Mouse (Mus musculus) forebrain, embryonic 14.5 days (tissue): ENCODE data around the gene Crp. TPM values are rescaled to one million over a fixed set of nuclear protein-coding genes. Genes with fewer than 3 reads are reported as not detected.

Experiments used
- ATAC-seq: fragments of 200-750 bp; cut with Nextera tagmentation; 2 replicates; pipeline ENCODE4 v1.8.0; 2017; ENCODE audit warnings: mild to moderate bottlenecking, moderate library complexity
- DNase-seq: peaks from one replicate; pipeline ENCODE4 v3.0.0-alpha.2; 2015; ENCODE audit warnings: low spot score
- H3K27ac ChIP-seq: fragments of 300-500 bp; sonication (generic); 2 replicates; pipeline ENCODE4 v1.5.1; 2014; ENCODE audit warnings: low read depth, mild to moderate bottlenecking, control low read depth, low read length, moderate library complexity
- H3K27me3 ChIP-seq: fragments of 300-500 bp; sonication (generic); replicated peaks from 2 replicates; pipeline ENCODE4 v1.6.1; 2014; ENCODE audit warnings: low read length, control low read depth, mixed read lengths; ENCODE audit not compliant: control insufficient read depth, insufficient read depth
- H3K36me3 ChIP-seq: fragments of 300-500 bp; sonication (generic); 2 replicates; pipeline ENCODE4 v1.6.1; 2014; ENCODE audit warnings: low read length, control low read depth; ENCODE audit not compliant: control insufficient read depth, insufficient read depth
- H3K4me1 ChIP-seq: fragments of 300-500 bp; sonication (generic); 2 replicates; pipeline ENCODE4 v1.6.1; 2014; ENCODE audit warnings: antibody characterized with exemption, low read length, control low read depth; ENCODE audit not compliant: control insufficient read depth, insufficient read depth
- H3K4me2 ChIP-seq: fragments of 300-500 bp; sonication (generic); 2 replicates; pipeline ENCODE4 v1.6.1; 2014; ENCODE audit warnings: mild to moderate bottlenecking, control low read depth, low read length
- H3K4me3 ChIP-seq: fragments of 300-500 bp; sonication (generic); 2 replicates; pipeline ENCODE4 v1.5.1; 2014; ENCODE audit warnings: low read depth, low read length, control low read depth
- H3K9ac ChIP-seq: fragments of 300-500 bp; sonication (generic); 2 replicates; pipeline ENCODE4 v1.6.1; 2014; ENCODE audit warnings: mild to moderate bottlenecking, low read length, control low read depth, moderate library complexity
- H3K9me3 ChIP-seq: fragments of 300-500 bp; sonication (generic); replicated peaks from 2 replicates; pipeline ENCODE4 v1.6.1; 2016; ENCODE audit warnings: low read length, control low read depth, mixed read lengths; ENCODE audit not compliant: control insufficient read depth
- WGBS: fragments of 180-500 bp; shearing (Covaris S2); extraction: QIAGEN DNeasy Blood & Tissue Kit; methylation state at CpG from one replicate; pipeline ENCODE4 v1.1.7; 2014; 5-methylcytosine and 5-hydroxymethylcytosine counted together
- polyA plus RNA-seq: library from polyadenylated mRNA; unstranded; fragments of >200 nt; fragmentation: Nextera tagmentation; extraction: Ambion mirVana; gene quantifications from 2 replicates; pipeline ENCODE4 v1.2.1, GENCODE M21; 2014

Gene Crp
- polyA plus RNA-seq, 1 experiment from 2014 or later = 0.10 TPM

GRCm38 (mm10) chr1:172667597-172667996 lies 30.3 kb upstream of the Crp start:
- H3K27ac ChIP-seq = no peak overlapping the region
- no peaks in the 10 kb centered on the region for H3K27me3 ChIP-seq
- no peaks in the 10 kb centered on the region for H3K9me3 ChIP-seq
- H3K4me1 ChIP-seq = peaks cover 2% of the 10 kb centered on the region; the same call in 1 of the 2 replicates
- ATAC-seq (peak; percentile 90), DNase-seq (peak; percentile 82)
- WGBS = 3% methylated on average over 6 of the region's 6 CpGs
- H3K36me3 ChIP-seq = no peaks in the 10 kb centered on the region
- H3K4me3 ChIP-seq = no peak overlapping the region
- no peak overlapping the region for H3K9ac ChIP-seq
- no peak overlapping the region for H3K4me2 ChIP-seq

GRCm38 (mm10) chr1:172670716-172671115 lies 27.1 kb upstream of the Crp start:
- Histone ChIP-seq H3K27me3 (no peaks in the 10 kb centered on the region), H3K36me3 (no peaks in the 10 kb centered on the region), H3K4me2 (no peak overlapping the region), H3K9me3 (no peaks in the 10 kb centered on the region), H3K27ac (no peak overlapping the region), H3K4me3 (no peak overlapping the region), H3K9ac (no peak overlapping the region), H3K4me1 (peaks cover 2% of the 10 kb centered on the region; the same call in 1 of the 2 replicates)
- ATAC-seq (no peak), DNase-seq (no peak)
- WGBS = 91% methylated on average over 1 of the region's 1 CpGs

GRCm38 (mm10) chr1:172680742-172681141 lies 17.1 kb upstream of the Crp start:
- ATAC-seq (no peak), DNase-seq (no peak)
- Histone ChIP-seq H3K9me3 (no peaks in the 10 kb centered on the region), H3K9ac (no peak overlapping the region), H3K27ac (no peak overlapping the region), H3K4me2 (no peak overlapping the region), H3K36me3 (no peaks in the 10 kb centered on the region), H3K4me1 (no peaks in the 10 kb centered on the region), H3K27me3 (no peaks in the 10 kb centered on the region), H3K4me3 (no peak overlapping the region)
- WGBS = 85% methylated on average over 4 of the region's 4 CpGs

DNA sequence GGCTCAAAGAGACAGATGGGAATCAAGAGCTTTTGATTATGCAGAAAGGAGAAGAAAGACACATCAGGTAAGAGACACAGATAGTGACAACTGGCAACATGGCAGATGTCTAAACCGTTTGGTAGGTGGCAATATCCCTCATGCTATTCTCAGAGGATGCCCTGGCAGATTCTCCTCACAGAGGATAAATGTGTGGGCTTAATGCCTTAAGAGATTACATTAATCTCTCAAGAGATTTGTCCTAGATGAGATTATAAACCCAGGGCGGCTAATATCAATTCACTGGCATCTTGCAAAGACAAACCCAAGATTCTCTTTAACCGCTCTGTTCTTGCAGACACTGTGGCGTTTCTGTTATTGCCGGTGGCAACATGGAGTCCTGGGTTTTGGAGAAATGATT lies 14.3 kb upstream of the Crp start:
- no peaks in the 10 kb centered on the region for H3K36me3 ChIP-seq
- no peak overlapping the region for H3K27ac ChIP-seq
- ATAC-seq (no peak), DNase-seq (no peak)
- no peak overlapping the region for H3K9ac ChIP-seq
- no peaks in the 10 kb centered on the region for H3K9me3 ChIP-seq
- 80% methylated on average over 5 of the region's 5 CpGs for WGBS
- no peak overlapping the region for H3K4me3 ChIP-seq
- no peak overlapping the region for H3K4me2 ChIP-seq
- H3K27me3 ChIP-seq = no peaks in the 10 kb centered on the region
- no peaks in the 10 kb centered on the region for H3K4me1 ChIP-seq

- Histone ChIP-seq H3K4me1 (no peaks in the 10 kb centered on the region), H3K4me3 (no peak overlapping the region), H3K9me3 (no peaks in the 10 kb centered on the region), H3K27ac (no peak overlapping the region), H3K36me3 (no peaks in the 10 kb centered on the region), H3K27me3 (no peaks in the 10 kb centered on the region), H3K9ac (no peak overlapping the region), H3K4me2 (no peak overlapping the region)
- WGBS = 31% methylated on average over 1 of the region's 1 CpGs
- no peak for DNase-seq
- ATAC-seq = no peak
Observed at GRCm38 (mm10) chr1:172683957-172684356, 13.9 kb upstream of the Crp start.

GRCm38 (mm10) chr1:172685178-172685577 lies 12.7 kb upstream of the Crp start:
- no peaks in the 10 kb centered on the region for H3K27me3 ChIP-seq
- DNase-seq (no peak), ATAC-seq (no peak)
- 82% methylated on average over 3 of the region's 3 CpGs for WGBS
- H3K4me3 ChIP-seq = no peak overlapping the region
- H3K9ac ChIP-seq = no peak overlapping the region
- no peak overlapping the region for H3K27ac ChIP-seq
- no peaks in the 10 kb centered on the region for H3K36me3 ChIP-seq
- H3K4me2 ChIP-seq = no peak overlapping the region
- no peaks in the 10 kb centered on the region for H3K9me3 ChIP-seq
- no peaks in the 10 kb centered on the region for H3K4me1 ChIP-seq

DNA sequence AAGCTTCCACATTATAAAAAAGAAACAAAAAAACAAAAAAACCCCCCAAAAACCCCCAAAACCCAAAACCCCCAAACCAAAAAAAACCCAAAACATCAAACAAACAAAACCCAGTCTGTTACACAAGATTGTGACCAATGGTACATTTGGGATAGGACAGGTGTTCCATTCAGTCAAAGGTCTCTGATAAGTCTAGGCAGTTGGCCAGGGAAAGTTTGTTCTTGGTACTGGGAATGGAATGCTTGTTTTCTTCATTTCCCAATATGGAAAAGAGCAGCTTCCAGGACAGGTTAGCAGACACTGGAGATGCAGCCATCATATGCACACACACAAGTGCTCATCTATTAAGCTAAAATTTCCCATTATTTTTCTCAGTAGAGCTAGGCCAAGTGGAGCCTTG lies 433 bp upstream of the Crp start:
- H3K4me1 ChIP-seq = no peaks in the 10 kb centered on the region
- no peaks in the 10 kb centered on the region for H3K36me3 ChIP-seq
- ATAC-seq (no peak), DNase-seq (no peak)
- no peak overlapping the region for H3K27ac ChIP-seq
- H3K9me3 ChIP-seq = no peaks in the 10 kb centered on the region
- no peak overlapping the region for H3K9ac ChIP-seq
- no peak overlapping the region for H3K4me2 ChIP-seq
- H3K4me3 ChIP-seq = no peak overlapping the region
- H3K27me3 ChIP-seq = no peaks in the 10 kb centered on the region

DNA sequence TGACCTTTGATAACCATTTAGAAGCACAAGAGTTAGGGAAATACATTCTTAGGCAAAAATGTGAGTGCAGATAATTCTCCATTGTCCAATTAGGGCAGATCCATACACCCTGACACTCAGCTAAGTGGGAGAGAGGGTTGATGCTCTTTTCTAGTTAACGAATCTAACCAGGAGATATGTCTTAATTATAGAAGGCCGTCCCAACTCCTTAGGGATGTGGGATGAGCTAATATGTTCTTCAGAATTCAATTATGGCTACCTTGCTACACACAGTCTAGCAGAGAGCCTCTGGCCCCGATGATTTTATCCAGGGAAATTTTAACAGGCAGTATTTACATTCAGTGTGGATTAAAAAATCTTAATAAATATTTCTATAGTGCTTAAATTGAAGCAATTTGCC lies 3.0 kb downstream of the Crp start:
- H3K4me1 ChIP-seq = no peaks in the 10 kb centered on the region
- H3K27ac ChIP-seq = no peak overlapping the region
- no peak overlapping the region for H3K4me2 ChIP-seq
- no peak overlapping the region for H3K9ac ChIP-seq
- WGBS = 78% methylated on average over 3 of the region's 3 CpGs
- H3K36me3 ChIP-seq = no peaks in the 10 kb centered on the region
- H3K9me3 ChIP-seq = no peaks in the 10 kb centered on the region
- no peaks in the 10 kb centered on the region for H3K27me3 ChIP-seq
- ATAC-seq (no peak), DNase-seq (no peak)
- H3K4me3 ChIP-seq = no peak overlapping the region

GRCm38 (mm10) chr1:172701381-172701780 lies 3.5 kb downstream of the Crp start:
- Histone ChIP-seq H3K9ac (no peak overlapping the region), H3K4me2 (no peak overlapping the region), H3K27me3 (no peaks in the 10 kb centered on the region), H3K4me1 (no peaks in the 10 kb centered on the region), H3K4me3 (no peak overlapping the region), H3K36me3 (no peaks in the 10 kb centered on the region), H3K9me3 (no peaks in the 10 kb centered on the region), H3K27ac (no peak overlapping the region)
- DNase-seq (no peak), ATAC-seq (no peak)
- 86% methylated on average over 2 of the region's 2 CpGs for WGBS
